Mouse (Mus musculus): ENCODE measurements around the gene Klk13. TPM values are rescaled to one million over a fixed set of nuclear protein-coding genes. Genes with fewer than 3 reads are reported as not detected.

Klk13 gene
- polyA plus RNA-seq (2012; rRNA removed; ENCODE audit: low replicate concordance) = 0.12 and 0.14 TPM in 2 replicates

DNA sequence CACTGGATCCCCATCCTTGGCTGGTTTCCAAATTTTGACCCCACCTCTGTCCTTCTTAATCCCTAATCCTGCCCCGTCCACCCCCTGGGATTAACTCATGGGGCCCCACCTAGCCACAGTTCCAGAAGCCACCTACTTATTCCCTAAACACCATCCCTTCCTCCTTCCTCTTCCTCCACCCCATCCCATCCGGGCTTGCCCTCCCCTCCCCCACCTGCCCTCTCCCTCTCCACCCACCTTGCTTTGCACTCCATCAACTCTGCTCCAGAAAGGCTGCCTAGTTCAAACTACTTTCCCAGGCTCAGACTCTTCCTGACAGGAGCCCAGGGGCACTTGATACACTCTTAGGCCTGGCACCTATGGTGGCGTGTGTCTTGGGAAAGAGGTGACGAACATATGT is at the start of gene Klk13:
TSS of gene Klk13 (plus strand) at position 301 of the 400 bp plus-strand sequence.

GRCm38 (mm10) chr7:43671809-43672580 is 40.4 kb upstream of the Klk13 start, which contains the start of gene Ctu1:
TSS of gene Ctu1 (plus strand) at chr7:43672016.

GRCm38 (mm10) chr7:43690118-43690517 is 22.2 kb upstream of the Klk13 start, which contains the start of gene Klk14:
TSS of gene Klk14 (plus strand) at chr7:43690418.

DNA sequence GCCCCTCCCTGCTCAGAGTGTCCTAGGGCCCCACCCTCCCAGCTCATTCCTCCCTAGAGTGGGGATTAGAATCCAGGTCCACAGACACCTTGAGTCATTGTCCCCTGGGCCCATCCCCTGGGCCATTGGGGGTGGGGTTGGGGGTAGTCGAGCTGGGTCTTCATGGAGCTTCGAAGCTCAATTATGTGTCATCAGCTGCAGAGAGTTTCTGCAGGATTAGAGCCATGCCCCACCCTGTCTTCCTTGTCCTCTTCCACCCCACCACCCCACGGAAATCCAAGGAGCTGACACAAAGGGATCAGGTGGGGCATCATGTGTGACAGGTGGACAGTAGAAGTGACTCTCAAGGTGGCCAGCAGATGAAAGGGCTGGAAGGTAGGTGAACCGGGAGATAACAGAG is 56.2 kb downstream of the Klk13 start, which contains the start of gene Klk12:
TSS of gene Klk12 (plus strand) at position 301 of the 400 bp plus-strand sequence.

GRCm38 (mm10) chr7:43774364-43774763 is 62.0 kb downstream of the Klk13 start, which contains the start of gene Klk11:
TSS of gene Klk11 (plus strand) at chr7:43774604.

Other genes with a start within 250 kb of the Klk13 start
- gene Vsig10l, start 249.4 kb upstream of the Klk13 start, polyA plus RNA-seq (2012; rRNA removed; ENCODE audit: low replicate concordance) = 8.1 and 9.4 TPM in 2 replicates
- 4.6 and 8.8 TPM in 2 replicates for gene Iglon5, start 222.5 kb upstream of the Klk13 start, polyA plus RNA-seq (2012; rRNA removed; ENCODE audit: low replicate concordance)
- gene 4931406B18Rik, start 206.6 kb upstream of the Klk13 start, polyA plus RNA-seq (2012; rRNA removed; ENCODE audit: low replicate concordance) = not detected in 2 replicates
- 12.5 and 12.7 TPM in 2 replicates for gene Cd33, start 168.1 kb upstream of the Klk13 start, polyA plus RNA-seq (2012; rRNA removed; ENCODE audit: low replicate concordance)
- gene Zfp658, start 150.3 kb upstream of the Klk13 start, polyA plus RNA-seq (2012; rRNA removed; ENCODE audit: low replicate concordance) = 1.6 and 2.8 TPM in 2 replicates
- gene Zfp719, start 133.0 kb upstream of the Klk13 start, polyA plus RNA-seq (2012; rRNA removed; ENCODE audit: low replicate concordance) = 2.0 and 4.1 TPM in 2 replicates
- gene Zfp819, start 105.4 kb upstream of the Klk13 start, polyA plus RNA-seq (2012; rRNA removed; ENCODE audit: low replicate concordance) = 0.24 TPM in 1 of 2 replicates, not detected in the other
- gene Ceacam18, start 77.9 kb upstream of the Klk13 start, polyA plus RNA-seq (2012; rRNA removed; ENCODE audit: low replicate concordance) = not detected in 2 replicates
- 3.0 and 8.5 TPM in 2 replicates for gene Siglece, start 52.4 kb upstream of the Klk13 start, polyA plus RNA-seq (2012; rRNA removed; ENCODE audit: low replicate concordance)
- gene Ctu1, start 40.6 kb upstream of the Klk13 start, polyA plus RNA-seq (2012; rRNA removed; ENCODE audit: low replicate concordance) = 7.1 and 16.3 TPM in 2 replicates
- gene Klk14, start 22.1 kb upstream of the Klk13 start, polyA plus RNA-seq (2012; rRNA removed; ENCODE audit: low replicate concordance) = 0.11 and 0.13 TPM in 2 replicates
- gene Klk12, start 56.3 kb downstream of the Klk13 start, polyA plus RNA-seq (2012; rRNA removed; ENCODE audit: low replicate concordance) = not detected in 2 replicates
- gene Klk11, start 62.0 kb downstream of the Klk13 start, polyA plus RNA-seq (2012; rRNA removed; ENCODE audit: low replicate concordance) = 1.2 TPM in 1 of 2 replicates, not detected in the other
- 1.3 and 6.0 TPM in 2 replicates for gene Klk10, start 68.5 kb downstream of the Klk13 start, polyA plus RNA-seq (2012; rRNA removed; ENCODE audit: low replicate concordance)
- gene Klk9, start 79.3 kb downstream of the Klk13 start, polyA plus RNA-seq (2012; rRNA removed; ENCODE audit: low replicate concordance) = not detected in 2 replicates
- gene Klk8, start 85.0 kb downstream of the Klk13 start, polyA plus RNA-seq (2012; rRNA removed; ENCODE audit: low replicate concordance) = 4.9 and 6.5 TPM in 2 replicates
- 0.09 TPM in 1 of 2 replicates, not detected in the other for gene Klk7, start 98.7 kb downstream of the Klk13 start, polyA plus RNA-seq (2012; rRNA removed; ENCODE audit: low replicate concordance)
- gene Klk6, start 111.9 kb downstream of the Klk13 start, polyA plus RNA-seq (2012; rRNA removed; ENCODE audit: low replicate concordance) = not detected in 2 replicates
- gene Klk5, start 129.4 kb downstream of the Klk13 start, polyA plus RNA-seq (2012; rRNA removed; ENCODE audit: low replicate concordance) = 0.09 TPM in 1 of 2 replicates, not detected in the other
- 0.09 TPM in 1 of 2 replicates, not detected in the other for gene Klk4, start 168.6 kb downstream of the Klk13 start, polyA plus RNA-seq (2012; rRNA removed; ENCODE audit: low replicate concordance)
- not detected in 2 replicates for gene Klk15, start 221.2 kb downstream of the Klk13 start, polyA plus RNA-seq (2012; rRNA removed; ENCODE audit: low replicate concordance)
- not detected in 2 replicates for gene Klk1b8, start 238.1 kb downstream of the Klk13 start, polyA plus RNA-seq (2012; rRNA removed; ENCODE audit: low replicate concordance)

Measured in subcutaneous adipose tissue, adult 2 months (tissue).